Mouse (Mus musculus) T-cell, adult 66 days (primary cell): Measurements from ENCODE around the gene Olfr988. TPM values are rescaled to one million over a fixed set of nuclear protein-coding genes. Genes with fewer than 3 reads are reported as not detected.

Source experiments
- total RNA-seq, 2 experiments: library from RNA; stranded (reverse); gene quantifications; 3 replicates in 1 of 2; 4 replicates in 1 of 2; pipeline ENCODE4 v1.2.4; 2023

The Olfr988 gene
- total RNA-seq: not detected

GRCm38 (mm10) chr2:85363127-85363526, at the start of gene Olfr988:
Gene Olfr988, minus strand, starts transcription at chr2:85363227.

GRCm38 (mm10) chr2:85409369-85409768, 46.3 kb upstream of the Olfr988 start, which contains the start of gene Olfr992:
Gene Olfr992, minus strand, starts transcription at chr2:85409469.

GRCm38 (mm10) chr2:85339215-85339614, 23.8 kb downstream of the Olfr988 start, which contains the start of gene Olfr987:
Gene Olfr987, minus strand, starts transcription at chr2:85339315.

Other genes starting within 250 kb of the Olfr988 start
- not detected for gene Aplnr, start 227.0 kb downstream of the Olfr988 start, total RNA-seq
- gene Lrrc55, start 166.0 kb downstream of the Olfr988 start, total RNA-seq: not detected
- not detected for gene Olfr987, start 23.9 kb downstream of the Olfr988 start, total RNA-seq
- gene Olfr992, start 46.2 kb upstream of the Olfr988 start, total RNA-seq: not detected
- not detected for gene Olfr993, start 51.6 kb upstream of the Olfr988 start, total RNA-seq
- gene Olfr994, start 73.2 kb upstream of the Olfr988 start, total RNA-seq: not detected
- not detected for gene Olfr995, start 80.4 kb upstream of the Olfr988 start, total RNA-seq
- gene 4833423E24Rik, start 155.8 kb upstream of the Olfr988 start, total RNA-seq: not detected
- gene Olfr996, start 216.0 kb upstream of the Olfr988 start, total RNA-seq: not detected
- not detected for gene Olfr998, start 225.7 kb upstream of the Olfr988 start, total RNA-seq
- gene Olfr1000, start 248.7 kb upstream of the Olfr988 start, total RNA-seq: not detected